Mouse (Mus musculus): ENCODE results near the gene Slc2a10.

- TF ChIP-seq CTCF (IDR thresholded peaks at IDR 0.05; ENCODE audit: borderline replicate concordance, control insufficient read depth, extremely low read depth, insufficient read depth, low read length, poor library complexity) = no peak
- no peak for TF ChIP-seq POLR2A (IDR thresholded peaks at IDR 0.05; ENCODE audit: control insufficient read depth, extremely low read depth, insufficient read depth, low read length, poor library complexity)
Observed at GRCm38 (mm10) chr2:165492648-165493553, 10.7 kb upstream of the Slc2a10 start, which contains the start of gene Trp53rka.

All from thymus, adult 2 months (tissue).